Mouse (Mus musculus): ENCODE measurements around the gene Hspa12a. TPM values are rescaled to one million over a fixed set of nuclear protein-coding genes. Genes with fewer than 3 reads are reported as not detected.

The Hspa12a gene
- polyA plus RNA-seq, 1 experiment: 6.6 TPM

DNA sequence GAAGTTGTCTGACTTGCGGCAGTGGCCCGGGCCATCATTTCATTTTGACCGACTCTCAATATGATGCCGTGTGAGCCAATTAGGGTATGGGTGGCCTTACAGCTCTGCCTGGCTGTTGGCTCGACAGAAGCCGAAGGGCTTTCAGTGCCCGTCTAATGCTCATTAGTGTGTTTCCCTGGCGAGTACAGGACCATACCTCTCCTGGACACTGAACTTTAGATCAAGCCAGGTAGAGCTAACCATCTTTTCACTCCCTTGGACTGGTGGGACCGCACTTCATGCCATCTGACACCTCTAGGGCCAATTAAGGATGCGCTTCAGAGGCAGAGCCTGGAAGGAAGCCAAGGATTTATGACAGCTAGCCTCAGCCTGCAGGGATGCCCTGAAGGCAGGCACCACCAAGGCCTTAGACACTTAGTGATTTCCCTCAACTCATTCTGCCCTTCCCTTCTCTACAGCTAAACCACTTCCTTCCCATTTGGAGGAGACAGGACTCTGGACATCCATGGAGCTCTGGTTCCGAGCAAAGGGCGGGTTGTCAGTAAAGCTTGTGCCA is 148.3 kb downstream of the Hspa12a start:
- TF ChIP-seq TCF12 (IDR thresholded peaks at IDR 0.05; ENCODE audit: insufficient read depth, poor library complexity, severe bottlenecking): no peak
- no peak for TF ChIP-seq MAX (IDR thresholded peaks at IDR 0.05; ENCODE audit: low read depth)
- no peak for TF ChIP-seq CEBPB (IDR thresholded peaks at IDR 0.05; ENCODE audit: insufficient read depth, poor library complexity, severe bottlenecking)
- no peak for TF ChIP-seq E2F4 (IDR thresholded peaks at IDR 0.05; ENCODE audit: insufficient read depth)
- TF ChIP-seq MYOG (IDR thresholded peaks at IDR 0.05; ENCODE audit: control insufficient read depth in 1 of 3, insufficient read depth in 1 of 3, insufficient read length in 2 of 3, low read depth in 2 of 3): no peak
- no peak overlapping the region for H3K4me3 ChIP-seq
- no peak overlapping the region for H3ac ChIP-seq (ENCODE audit: control insufficient read depth, insufficient read length)
- peaks cover 4% of the 10 kb centered on the region for H3K36me3 ChIP-seq (ENCODE audit: control insufficient read depth, insufficient read depth)
- H3K4me2 ChIP-seq (ENCODE audit: low read depth): no peak overlapping the region
- H3K79me2 ChIP-seq (ENCODE audit: control insufficient read depth, insufficient read depth): no peaks in the 10 kb centered on the region
- H3K27me3 ChIP-seq (ENCODE audit: control insufficient read depth, insufficient read depth, insufficient read length): no peaks in the 10 kb centered on the region

DNA sequence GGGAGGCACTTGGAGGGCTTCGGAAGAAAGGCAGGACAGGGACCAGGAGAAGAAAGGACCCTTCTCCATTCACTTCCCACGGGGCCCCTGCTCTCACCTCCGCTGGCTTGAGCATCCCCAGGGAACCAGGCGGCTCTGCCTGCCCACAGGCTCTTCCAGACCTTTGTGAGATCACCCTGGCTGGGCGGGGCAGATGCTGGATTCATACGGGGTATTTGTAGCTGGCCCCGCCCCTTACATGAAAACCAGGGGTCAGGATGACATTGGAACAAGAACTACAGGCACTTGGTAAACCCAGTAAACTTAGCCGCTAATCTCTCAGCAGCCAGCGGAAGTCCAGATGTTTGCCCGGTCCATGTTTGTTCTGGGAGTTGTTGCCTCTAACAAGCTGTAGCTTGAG is 149.2 kb downstream of the Hspa12a start, which contains the start of gene 1700019N19Rik:
1700019N19Rik (minus strand) TSS at position 178 of the 400 bp plus-strand sequence.
- H3K4me2 ChIP-seq (ENCODE audit: low read depth): no peak within 1 kb of the TSS
- no peaks in the 10 kb centered on the region for H3K79me2 ChIP-seq (ENCODE audit: control insufficient read depth, insufficient read depth)
- no peaks in the 10 kb centered on the region for H3K36me3 ChIP-seq (ENCODE audit: control insufficient read depth, insufficient read depth)
- no peak within 1 kb of the TSS for H3ac ChIP-seq (ENCODE audit: control insufficient read depth, insufficient read length)
- H3K4me3 ChIP-seq: no peak within 1 kb of the TSS
- TF ChIP-seq POLR2A (IDR thresholded peaks at IDR 0.05; ENCODE audit: insufficient read length, low read depth) (no peak), USF1 (IDR thresholded peaks at IDR 0.05; ENCODE audit: low read depth) (no peak), MYOD1 (IDR thresholded peaks at IDR 0.05; ENCODE audit: control insufficient read depth in 1 of 3, insufficient read length in 2 of 3, low read depth in 2 of 3) (no peak), TCF12 (IDR thresholded peaks at IDR 0.05; ENCODE audit: insufficient read depth, poor library complexity, severe bottlenecking) (no peak), E2F4 (IDR thresholded peaks at IDR 0.05; ENCODE audit: insufficient read depth) (no peak)
- no peaks in the 10 kb centered on the region for H3K27me3 ChIP-seq (ENCODE audit: control insufficient read depth, insufficient read depth, insufficient read length)

DNA sequence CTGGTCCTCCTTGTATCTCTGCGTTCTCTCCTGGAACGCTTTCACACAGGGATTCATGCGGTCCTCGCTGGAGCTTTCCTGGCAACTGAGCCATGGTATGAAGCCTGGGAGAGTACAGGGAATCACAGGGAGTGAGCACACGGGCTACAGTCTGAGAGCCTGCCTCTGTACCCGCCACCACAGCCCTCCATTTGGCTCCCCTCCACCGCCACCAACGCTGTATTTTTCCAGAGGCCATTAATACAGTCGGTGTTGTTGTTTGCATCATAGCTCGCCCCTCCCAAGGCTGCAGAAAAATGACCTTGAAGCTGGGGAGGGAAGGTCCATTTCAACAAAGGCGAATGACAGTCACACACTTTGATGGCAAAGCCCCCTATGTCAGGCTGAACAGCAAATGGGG is 154.3 kb downstream of the Hspa12a start:
- H3ac ChIP-seq (ENCODE audit: control insufficient read depth, insufficient read length): no peak overlapping the region
- H3K36me3 ChIP-seq (ENCODE audit: control insufficient read depth, insufficient read depth): no peaks in the 10 kb centered on the region
- H3K4me2 ChIP-seq (ENCODE audit: low read depth): no peak overlapping the region
- no peaks in the 10 kb centered on the region for H3K79me2 ChIP-seq (ENCODE audit: control insufficient read depth, insufficient read depth)
- TF ChIP-seq MAX (IDR thresholded peaks at IDR 0.05; ENCODE audit: low read depth): no peak
- no peak for TF ChIP-seq POLR2A (IDR thresholded peaks at IDR 0.05; ENCODE audit: insufficient read length, low read depth)
- TF ChIP-seq TCF12 (IDR thresholded peaks at IDR 0.05; ENCODE audit: insufficient read depth, poor library complexity, severe bottlenecking): no peak
- no peak for TF ChIP-seq TCF3 (IDR thresholded peaks at IDR 0.05; ENCODE audit: insufficient read length, low read depth)
- TF ChIP-seq REST (IDR thresholded peaks at IDR 0.05; ENCODE audit: insufficient read depth, insufficient read length): no peak
- no peak overlapping the region for H3K4me3 ChIP-seq
- H3K27me3 ChIP-seq (ENCODE audit: control insufficient read depth, insufficient read depth, insufficient read length): no peaks in the 10 kb centered on the region

DNA sequence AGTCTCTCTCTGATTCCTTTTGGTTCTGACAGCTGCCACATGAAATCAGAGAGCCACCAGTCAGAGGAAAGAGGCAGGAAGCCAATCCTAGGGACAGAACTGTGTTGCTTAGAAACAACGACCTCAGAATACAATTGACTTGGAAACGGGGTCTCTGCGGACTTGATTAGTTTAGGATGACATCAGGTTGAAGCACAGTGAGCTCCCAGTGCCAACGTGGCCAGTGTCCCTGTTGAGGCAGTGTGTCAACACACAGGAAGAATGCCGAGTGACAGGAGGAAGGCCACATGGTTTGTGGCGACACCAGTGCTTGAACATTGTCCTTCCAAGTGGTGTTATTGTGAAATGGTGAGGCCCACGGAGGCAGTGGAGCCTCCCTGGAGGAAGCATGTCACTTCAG is 159.5 kb downstream of the Hspa12a start:
- Histone ChIP-seq H3K4me2 (ENCODE audit: low read depth) (no peak overlapping the region), H3K79me2 (ENCODE audit: control insufficient read depth, insufficient read depth) (no peaks in the 10 kb centered on the region), H3K36me3 (ENCODE audit: control insufficient read depth, insufficient read depth) (no peaks in the 10 kb centered on the region), H3K4me3 (no peak overlapping the region), H3ac (ENCODE audit: control insufficient read depth, insufficient read length) (no peak overlapping the region), H3K27me3 (ENCODE audit: control insufficient read depth, insufficient read depth, insufficient read length) (peaks cover 30% of the 10 kb centered on the region)
- TF ChIP-seq MAX (IDR thresholded peaks at IDR 0.05; ENCODE audit: low read depth) (no peak), POLR2AphosphoS2 (IDR thresholded peaks at IDR 0.05; ENCODE audit: insufficient read length, low read depth) (no peak), REST (IDR thresholded peaks at IDR 0.05; ENCODE audit: insufficient read depth, insufficient read length) (no peak), TCF12 (IDR thresholded peaks at IDR 0.05; ENCODE audit: insufficient read depth, poor library complexity, severe bottlenecking) (no peak), POLR2A (IDR thresholded peaks at IDR 0.05; ENCODE audit: insufficient read length, low read depth) (no peak), MYOG (IDR thresholded peaks at IDR 0.05; ENCODE audit: control insufficient read depth in 1 of 3, insufficient read depth in 1 of 3, insufficient read length in 2 of 3, low read depth in 2 of 3) (no peak), MYOD1 (IDR thresholded peaks at IDR 0.05; ENCODE audit: control insufficient read depth in 1 of 3, insufficient read length in 2 of 3, low read depth in 2 of 3) (no peak), E2F4 (IDR thresholded peaks at IDR 0.05; ENCODE audit: insufficient read depth) (no peak), USF1 (IDR thresholded peaks at IDR 0.05; ENCODE audit: low read depth) (no peak), TCF3 (IDR thresholded peaks at IDR 0.05; ENCODE audit: insufficient read length, low read depth) (no peak), CEBPB (IDR thresholded peaks at IDR 0.05; ENCODE audit: insufficient read depth, poor library complexity, severe bottlenecking) (no peak), SRF (IDR thresholded peaks at IDR 0.05; ENCODE audit: control insufficient read depth, insufficient read length, low read depth) (no peak)

DNA sequence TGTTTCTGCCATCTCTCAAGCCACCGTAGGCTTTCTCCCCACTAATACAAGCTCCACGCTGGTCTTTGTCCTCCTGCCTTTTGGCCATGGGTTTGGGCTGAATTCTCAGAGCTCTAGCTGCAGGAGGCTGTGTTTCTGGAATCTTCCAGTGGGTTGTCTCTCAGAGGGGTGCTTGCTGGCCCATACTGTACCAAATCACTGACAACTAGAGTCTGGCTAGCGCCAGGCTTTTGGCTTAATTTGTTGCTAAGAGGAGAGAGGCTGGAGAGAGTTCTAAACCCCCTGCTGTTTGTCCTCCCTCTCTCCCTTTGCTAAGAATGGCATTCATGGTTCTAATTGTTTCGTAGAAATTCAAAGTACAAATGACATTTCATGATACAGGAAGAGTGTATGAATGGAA is 161.9 kb downstream of the Hspa12a start:
- Histone ChIP-seq H3K36me3 (ENCODE audit: control insufficient read depth, insufficient read depth) (no peaks in the 10 kb centered on the region), H3K4me2 (ENCODE audit: low read depth) (no peak overlapping the region), H3ac (ENCODE audit: control insufficient read depth, insufficient read length) (no peak overlapping the region), H3K79me2 (ENCODE audit: control insufficient read depth, insufficient read depth) (no peaks in the 10 kb centered on the region), H3K4me3 (no peak overlapping the region), H3K27me3 (ENCODE audit: control insufficient read depth, insufficient read depth, insufficient read length) (peaks cover 37% of the 10 kb centered on the region)
- TF ChIP-seq POLR2A (IDR thresholded peaks at IDR 0.05; ENCODE audit: insufficient read length, low read depth) (no peak), CEBPB (IDR thresholded peaks at IDR 0.05; ENCODE audit: insufficient read depth, poor library complexity, severe bottlenecking) (no peak), SRF (IDR thresholded peaks at IDR 0.05; ENCODE audit: control insufficient read depth, insufficient read length, low read depth) (no peak), TCF3 (IDR thresholded peaks at IDR 0.05; ENCODE audit: insufficient read length, low read depth) (no peak), TCF12 (IDR thresholded peaks at IDR 0.05; ENCODE audit: insufficient read depth, poor library complexity, severe bottlenecking) (no peak), MAX (IDR thresholded peaks at IDR 0.05; ENCODE audit: low read depth) (no peak), POLR2AphosphoS2 (IDR thresholded peaks at IDR 0.05; ENCODE audit: insufficient read length, low read depth) (no peak), USF1 (IDR thresholded peaks at IDR 0.05; ENCODE audit: low read depth) (no peak), REST (IDR thresholded peaks at IDR 0.05; ENCODE audit: insufficient read depth, insufficient read length) (no peak), E2F4 (IDR thresholded peaks at IDR 0.05; ENCODE audit: insufficient read depth) (no peak), MYOD1 (IDR thresholded peaks at IDR 0.05; ENCODE audit: control insufficient read depth in 1 of 3, insufficient read length in 2 of 3, low read depth in 2 of 3) (no peak), MYOG (IDR thresholded peaks at IDR 0.05; ENCODE audit: control insufficient read depth in 1 of 3, insufficient read depth in 1 of 3, insufficient read length in 2 of 3, low read depth in 2 of 3) (no peak)

All from myocyte (in vitro differentiated cells).